Mouse (Mus musculus): ENCODE measurements around the gene Bola2. TPM values are rescaled to one million over a fixed set of nuclear protein-coding genes. Genes with fewer than 3 reads are reported as not detected.

Bola2 gene
- polyA plus RNA-seq, 1 experiment, result 61.6 TPM

GRCm38 (mm10) chr7:126740977-126741376 lies 45.8 kb downstream of the Bola2 start:
- no peaks in the 10 kb centered on the region for H3K27me3 ChIP-seq (ENCODE audit: control insufficient read depth, insufficient read depth, low read length)
- no peaks in the 10 kb centered on the region for H3K4me1 ChIP-seq (ENCODE audit: control insufficient read depth, insufficient read depth, low read length)
- TF ChIP-seq POLR2A (IDR thresholded peaks at IDR 0.05; ENCODE audit: borderline replicate concordance, insufficient read depth, low read length), result no peak
- no peak for TF ChIP-seq CTCF (IDR thresholded peaks at IDR 0.05; ENCODE audit: borderline replicate concordance, insufficient read depth, low read depth, low read length)
- H3K4me3 ChIP-seq (replicated peaks; ENCODE audit: insufficient read depth, low read depth, low read length), result no peak overlapping the region
- whole genome bisulfite sequencing, result 59% methylated on average over 5 of the region's 5 CpGs
- H3K27ac ChIP-seq (ENCODE audit: insufficient read depth, low read length), result no peak overlapping the region
- no peak for DNase-seq

- no peak for TF ChIP-seq CTCF (IDR thresholded peaks at IDR 0.05; ENCODE audit: borderline replicate concordance, insufficient read depth, low read depth, low read length)
- no peak for TF ChIP-seq POLR2A (IDR thresholded peaks at IDR 0.05; ENCODE audit: borderline replicate concordance, insufficient read depth, low read length)
Observed at GRCm38 (mm10) chr7:126741452-126741851, 46.3 kb downstream of the Bola2 start.

DNA sequence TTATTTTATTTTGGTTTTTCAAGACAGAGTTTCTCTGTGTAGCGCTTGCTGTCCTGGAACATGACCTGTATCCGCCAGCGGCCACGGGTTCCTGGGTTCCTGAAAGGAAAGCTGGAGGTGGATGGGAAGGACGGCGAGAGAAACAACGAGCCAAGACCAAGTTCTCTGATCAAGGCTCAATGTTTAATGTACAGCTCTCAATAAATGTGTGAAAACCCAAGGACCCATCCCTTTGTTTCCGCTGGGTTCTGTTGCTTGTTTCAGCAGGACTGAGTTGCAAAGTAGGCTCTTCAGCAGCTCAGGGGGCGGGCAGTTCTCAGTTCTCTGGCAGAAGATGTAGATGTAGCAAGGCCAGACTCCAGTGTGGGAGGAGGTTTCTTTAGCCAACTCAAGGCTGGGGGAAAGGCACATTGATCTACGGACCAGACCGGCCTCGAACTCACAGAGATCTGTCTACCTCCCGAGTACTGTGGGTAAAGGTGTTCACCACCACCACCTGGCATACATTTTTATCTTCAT lies 46.8 kb downstream of the Bola2 start:
- no peak for DNase-seq
- H3K4me3 ChIP-seq (replicated peaks; ENCODE audit: insufficient read depth, low read depth, low read length), result no peak overlapping the region
- H3K4me1 ChIP-seq (ENCODE audit: control insufficient read depth, insufficient read depth, low read length), result no peaks in the 10 kb centered on the region
- 92% methylated on average over 13 of the region's 13 CpGs for WGBS
- H3K27me3 ChIP-seq (ENCODE audit: control insufficient read depth, insufficient read depth, low read length), result no peaks in the 10 kb centered on the region
- no peak overlapping the region for H3K27ac ChIP-seq (ENCODE audit: insufficient read depth, low read length)
- no peak for TF ChIP-seq CTCF (IDR thresholded peaks at IDR 0.05; ENCODE audit: borderline replicate concordance, insufficient read depth, low read depth, low read length)
- TF ChIP-seq POLR2A (IDR thresholded peaks at IDR 0.05; ENCODE audit: borderline replicate concordance, insufficient read depth, low read length), result no peak

More at GRCm38 (mm10) chr7:126741452-126741851, 46.3 kb downstream of the Bola2 start:
- 88% methylated on average over 5 of the region's 5 CpGs for WGBS
- Histone ChIP-seq H3K4me1 (ENCODE audit: control insufficient read depth, insufficient read depth, low read length) (no peaks in the 10 kb centered on the region), H3K27me3 (ENCODE audit: control insufficient read depth, insufficient read depth, low read length) (no peaks in the 10 kb centered on the region), H3K4me3 (replicated peaks; ENCODE audit: insufficient read depth, low read depth, low read length) (no peak overlapping the region), H3K27ac (ENCODE audit: insufficient read depth, low read length) (no peak overlapping the region)
- DNase-seq, result no peak

DNA sequence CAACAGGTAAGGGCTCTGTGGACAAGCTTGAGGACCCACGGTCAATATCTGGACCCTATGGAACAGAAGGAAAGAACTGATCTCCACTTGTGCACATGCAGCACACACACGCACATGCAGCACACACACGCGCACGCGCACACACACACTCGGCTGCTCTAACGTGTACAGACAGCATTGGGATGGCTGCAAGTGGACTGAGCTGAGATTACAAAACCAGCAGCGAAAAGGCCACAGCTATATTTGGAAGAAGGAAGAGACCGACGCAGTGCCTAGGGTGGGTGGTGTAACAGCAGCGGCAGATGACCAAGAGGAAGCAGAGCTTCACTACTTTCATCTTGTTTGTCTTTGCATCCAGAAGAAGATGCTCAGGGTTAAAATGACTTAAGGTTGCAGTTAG lies 50.9 kb downstream of the Bola2 start:
- no peak overlapping the region for H3K4me3 ChIP-seq (replicated peaks; ENCODE audit: insufficient read depth, low read depth, low read length)
- no peak for DNase-seq
- H3K27me3 ChIP-seq (ENCODE audit: control insufficient read depth, insufficient read depth, low read length), result no peaks in the 10 kb centered on the region
- no peaks in the 10 kb centered on the region; the same call in 1 of the 2 replicates for H3K4me1 ChIP-seq (ENCODE audit: control insufficient read depth, insufficient read depth, low read length)
- H3K27ac ChIP-seq (ENCODE audit: insufficient read depth, low read length), result no peak overlapping the region
- TF ChIP-seq POLR2A (IDR thresholded peaks at IDR 0.05; ENCODE audit: borderline replicate concordance, insufficient read depth, low read length), result no peak
- TF ChIP-seq CTCF (IDR thresholded peaks at IDR 0.05; ENCODE audit: borderline replicate concordance, insufficient read depth, low read depth, low read length), result no peak
- 86% methylated on average over 12 of the region's 12 CpGs for WGBS

GRCm38 (mm10) chr7:126746798-126747197 lies 51.6 kb downstream of the Bola2 start:
- DNase-seq, result no peak
- 44% methylated on average over 6 of the region's 6 CpGs for WGBS
- no peaks in the 10 kb centered on the region; the same call in 1 of the 2 replicates for H3K4me1 ChIP-seq (ENCODE audit: control insufficient read depth, insufficient read depth, low read length)
- H3K27ac ChIP-seq (ENCODE audit: insufficient read depth, low read length), result no peak overlapping the region
- H3K4me3 ChIP-seq (replicated peaks; ENCODE audit: insufficient read depth, low read depth, low read length), result no peak overlapping the region
- no peak for TF ChIP-seq POLR2A (IDR thresholded peaks at IDR 0.05; ENCODE audit: borderline replicate concordance, insufficient read depth, low read length)
- TF ChIP-seq CTCF (IDR thresholded peaks at IDR 0.05; ENCODE audit: borderline replicate concordance, insufficient read depth, low read depth, low read length), result no peak
- H3K27me3 ChIP-seq (ENCODE audit: control insufficient read depth, insufficient read depth, low read length), result no peaks in the 10 kb centered on the region

- 65% methylated on average over 7 of the region's 7 CpGs for WGBS
- no peaks in the 10 kb centered on the region; the same call in 1 of the 2 replicates for H3K4me1 ChIP-seq (ENCODE audit: control insufficient read depth, insufficient read depth, low read length)
- no peak overlapping the region for H3K4me3 ChIP-seq (replicated peaks; ENCODE audit: insufficient read depth, low read depth, low read length)
- DNase-seq, result no peak
- no peak overlapping the region for H3K27ac ChIP-seq (ENCODE audit: insufficient read depth, low read length)
- no peak for TF ChIP-seq CTCF (IDR thresholded peaks at IDR 0.05; ENCODE audit: borderline replicate concordance, insufficient read depth, low read depth, low read length)
- no peak for TF ChIP-seq POLR2A (IDR thresholded peaks at IDR 0.05; ENCODE audit: borderline replicate concordance, insufficient read depth, low read length)
- H3K27me3 ChIP-seq (ENCODE audit: control insufficient read depth, insufficient read depth, low read length), result no peaks in the 10 kb centered on the region
Observed at GRCm38 (mm10) chr7:126748824-126749223, 53.6 kb downstream of the Bola2 start.

Other genes starting within 250 kb of the Bola2 start
- 0.38 and 0.46 TPM in 2 replicates for gene Atp2a1, start 232.3 kb upstream of the Bola2 start, polyA plus RNA-seq (2012; rRNA removed)
- 69.0 and 69.5 TPM in 2 replicates for gene Sh2b1, start 220.0 kb upstream of the Bola2 start, polyA plus RNA-seq (2012; rRNA removed)
- gene Tufm, start 208.0 kb upstream of the Bola2 start, polyA plus RNA-seq (2012; rRNA removed), result 123 and 124 TPM in 2 replicates
- 139 and 154 TPM in 2 replicates for gene Atxn2l, start 192.0 kb upstream of the Bola2 start, polyA plus RNA-seq (2012; rRNA removed)
- gene Eif3c, start 129.0 kb upstream of the Bola2 start, polyA plus RNA-seq (2012; rRNA removed), result 115 and 116 TPM in 2 replicates
- gene Apobr, start 110.5 kb upstream of the Bola2 start, polyA plus RNA-seq (2012; rRNA removed), result 0.87 and 0.98 TPM in 2 replicates
- 38.1 and 44.2 TPM in 2 replicates for gene Cln3, start 109.6 kb upstream of the Bola2 start, polyA plus RNA-seq (2012; rRNA removed)
- not detected in 2 replicates for gene Il27, start 100.5 kb upstream of the Bola2 start, polyA plus RNA-seq (2012; rRNA removed)
- gene Nupr1, start 64.5 kb upstream of the Bola2 start, polyA plus RNA-seq (2012; rRNA removed), result 9.3 and 10.6 TPM in 2 replicates
- 45.4 and 45.5 TPM in 2 replicates for gene Sgf29, start 46.1 kb upstream of the Bola2 start, polyA plus RNA-seq (2012; rRNA removed)
- 6.4 and 10.6 TPM in 2 replicates for gene Sult1a1, start 19.0 kb upstream of the Bola2 start, polyA plus RNA-seq (2012; rRNA removed)
- 39.6 and 40.3 TPM in 2 replicates for gene Slx1b, start 383 bp downstream of the Bola2 start, polyA plus RNA-seq (2012; rRNA removed)
- 110 and 126 TPM in 2 replicates for gene Coro1a, start 12.4 kb downstream of the Bola2 start, polyA plus RNA-seq (2012; rRNA removed)
- 212 and 229 TPM in 2 replicates for gene Mapk3, start 64.2 kb downstream of the Bola2 start, polyA plus RNA-seq (2012; rRNA removed)
- 6.0 and 8.0 TPM in 2 replicates for gene Gdpd3, start 70.9 kb downstream of the Bola2 start, polyA plus RNA-seq (2012; rRNA removed)
- 628 and 636 TPM in 2 replicates for gene Ypel3, start 81.6 kb downstream of the Bola2 start, polyA plus RNA-seq (2012; rRNA removed)
- gene Tbx6, start 86.1 kb downstream of the Bola2 start, polyA plus RNA-seq (2012; rRNA removed), result 2.2 TPM in 2 replicates
- gene Ppp4c, start 97.1 kb downstream of the Bola2 start, polyA plus RNA-seq (2012; rRNA removed), result 110 and 119 TPM in 2 replicates
- 193 and 196 TPM in 2 replicates for gene Fam57b, start 102.3 kb downstream of the Bola2 start, polyA plus RNA-seq (2012; rRNA removed)
- not detected in 2 replicates for gene 4930451I11Rik, start 136.2 kb downstream of the Bola2 start, polyA plus RNA-seq (2012; rRNA removed)
- 9.7 and 12.1 TPM in 2 replicates for gene Doc2a, start 152.0 kb downstream of the Bola2 start, polyA plus RNA-seq (2012; rRNA removed)
- gene Hirip3, start 166.6 kb downstream of the Bola2 start, polyA plus RNA-seq (2012; rRNA removed), result 60.9 and 63.1 TPM in 2 replicates
- gene Ino80e, start 167.0 kb downstream of the Bola2 start, polyA plus RNA-seq (2012; rRNA removed), result 67.3 and 67.6 TPM in 2 replicates
- 107 and 108 TPM in 2 replicates for gene Taok2, start 189.3 kb downstream of the Bola2 start, polyA plus RNA-seq (2012; rRNA removed)
- gene Tmem219, start 227.5 kb downstream of the Bola2 start, polyA plus RNA-seq (2012; rRNA removed), result 29.8 and 37.5 TPM in 2 replicates
- 130 and 140 TPM in 2 replicates for gene Kctd13, start 233.5 kb downstream of the Bola2 start, polyA plus RNA-seq (2012; rRNA removed)

All from cerebellum, adult 2 months (tissue).